Mouse (Mus musculus) brain, embryonic 14.5 days (tissue): ENCODE measurements around the gene Zfp354c.

Experiments used
- CTCF ChIP-seq: fragments of 200-500 bp; IDR thresholded peaks from 2 replicates; pipeline ENCODE4 v1.5.1; 2012; ENCODE audit warnings: inconsistent platforms, mild to moderate bottlenecking, moderate library complexity, borderline replicate concordance; ENCODE audit not compliant: insufficient read depth, insufficient read length; ENCODE audit errors: extremely low read depth
- POLR2A ChIP-seq: fragments of 200-500 bp; IDR thresholded peaks from 2 replicates; pipeline ENCODE4 v1.6.1; 2012; ENCODE audit warnings: mild to moderate bottlenecking, inconsistent platforms, borderline replicate concordance; ENCODE audit not compliant: poor library complexity, insufficient read depth, insufficient read length, severe bottlenecking; ENCODE audit errors: extremely low read depth

GRCm38 (mm10) chr11:50827010-50827953 lies at the start of gene Zfp354c:
- TF ChIP-seq CTCF = no peak
- peak; percentile 79; the same call in 1 of the 2 replicates for TF ChIP-seq POLR2A
